Mouse (Mus musculus) kidney, adult 9 months (tissue): Measurements from ENCODE around the gene Dtnb.
"Not testable (repeated sequence)": the region's sequence is repeated elsewhere in the genome, so short reads cannot be mapped to it uniquely, and the experiment has no call there.

Experiments
- DNase-seq: peaks from one replicate; pipeline ENCODE4 v3.0.0; 2022

Dtnb gene

DNA sequence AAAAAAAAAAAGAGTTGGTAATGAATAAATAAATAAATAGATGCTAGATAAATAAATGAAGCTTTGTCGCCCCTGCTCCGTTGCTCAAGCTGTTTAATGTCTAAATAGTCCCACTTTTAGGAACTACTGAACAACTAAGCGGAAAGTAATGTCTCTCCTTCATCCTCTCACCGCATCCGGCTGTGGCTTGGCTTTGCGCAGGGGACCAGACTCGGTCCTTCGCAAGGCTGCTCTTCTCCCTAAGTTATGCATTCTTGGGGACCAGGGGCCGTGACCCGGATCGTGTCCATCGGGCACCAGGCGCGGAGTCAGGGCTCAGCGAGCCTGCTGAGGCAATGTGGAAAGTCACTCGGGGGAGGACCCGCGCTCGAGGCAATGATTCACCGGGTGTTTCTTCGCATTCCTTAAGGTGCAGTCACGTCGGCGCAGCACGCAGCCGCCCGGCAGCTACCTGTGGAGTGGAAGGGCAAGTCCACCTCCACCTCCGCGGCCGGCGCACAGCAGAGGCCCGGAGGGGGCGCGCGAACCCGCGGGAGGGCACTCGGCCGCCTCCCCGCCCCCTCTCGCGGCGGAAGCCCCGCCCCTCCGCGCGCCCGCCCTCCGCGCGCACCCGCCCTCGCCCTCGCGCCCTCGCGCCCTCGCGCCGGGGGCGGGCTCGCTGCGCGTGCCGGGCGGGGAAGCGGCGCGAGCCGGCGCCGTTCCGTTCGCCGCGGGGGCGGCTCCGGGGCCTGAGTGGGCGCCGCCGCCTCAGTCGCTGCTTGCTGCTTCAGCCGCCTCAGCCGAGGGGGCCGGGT, at the start of gene Dtnb:
Gene Dtnb, plus strand, starts transcription at position 595 of the 794 bp plus-strand sequence.
- DNase-seq: peak; percentile 80

DNA sequence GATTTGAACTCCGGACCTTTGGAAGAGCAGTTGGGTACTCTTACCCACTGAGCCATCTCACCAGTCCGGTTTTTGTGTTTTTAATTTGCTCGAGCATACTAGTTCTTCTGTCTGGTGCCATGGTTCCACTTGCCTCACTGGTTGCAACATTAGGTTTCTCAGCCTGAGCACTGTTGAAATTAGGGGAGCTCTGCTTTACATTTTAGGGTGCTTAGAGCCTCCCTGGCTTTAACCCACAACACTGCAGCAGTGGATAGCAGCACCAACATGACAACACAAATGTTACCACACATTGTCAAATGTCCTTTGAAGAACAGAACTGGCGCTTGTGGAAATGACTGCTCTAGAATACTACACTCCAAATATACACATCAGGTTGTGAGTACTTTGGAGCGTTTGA, 46.6 kb upstream of the Dtnb start:
- DNase-seq: no peak

DNA sequence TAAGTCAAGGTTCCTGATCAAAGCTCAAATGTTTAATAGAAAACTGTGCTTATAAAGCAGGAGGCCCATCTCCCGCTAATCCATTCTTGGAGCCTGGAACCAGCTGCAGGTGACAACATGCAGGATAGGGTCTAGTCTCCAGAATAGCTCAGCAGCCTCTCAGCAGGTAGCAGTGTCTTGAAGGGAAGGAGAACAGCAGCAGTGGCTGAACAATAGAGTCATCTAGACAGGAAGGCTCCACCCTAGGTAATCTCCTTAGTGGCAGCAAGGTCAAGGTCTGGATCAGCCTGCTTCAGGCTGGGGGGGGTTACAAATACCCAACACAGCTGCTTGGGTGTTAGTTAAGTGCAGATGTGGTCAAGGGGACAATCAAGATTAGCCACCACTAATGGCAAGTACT, 36.7 kb upstream of the Dtnb start:
- DNase-seq: not testable (repeated sequence)

DNA sequence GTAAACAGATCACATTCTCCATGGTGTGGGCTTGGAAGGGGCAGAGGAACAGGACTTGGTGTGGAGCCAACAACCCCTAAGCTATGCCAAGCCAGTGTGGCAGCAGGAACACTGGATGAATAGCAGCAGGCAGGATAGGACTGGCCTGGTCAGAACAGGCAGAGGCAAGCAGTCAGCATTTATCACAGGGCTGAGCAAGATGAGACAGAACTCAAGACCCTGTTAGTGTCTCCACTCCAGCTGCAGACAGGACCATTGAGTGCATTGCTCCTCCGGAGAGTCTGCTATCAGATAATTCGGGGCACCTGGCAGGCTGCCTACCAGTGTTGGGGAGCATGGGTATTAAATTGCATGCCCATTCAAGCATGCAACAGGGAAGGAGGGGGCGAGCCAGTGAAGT, 34.6 kb upstream of the Dtnb start:
- peak; percentile 28 for DNase-seq

DNA sequence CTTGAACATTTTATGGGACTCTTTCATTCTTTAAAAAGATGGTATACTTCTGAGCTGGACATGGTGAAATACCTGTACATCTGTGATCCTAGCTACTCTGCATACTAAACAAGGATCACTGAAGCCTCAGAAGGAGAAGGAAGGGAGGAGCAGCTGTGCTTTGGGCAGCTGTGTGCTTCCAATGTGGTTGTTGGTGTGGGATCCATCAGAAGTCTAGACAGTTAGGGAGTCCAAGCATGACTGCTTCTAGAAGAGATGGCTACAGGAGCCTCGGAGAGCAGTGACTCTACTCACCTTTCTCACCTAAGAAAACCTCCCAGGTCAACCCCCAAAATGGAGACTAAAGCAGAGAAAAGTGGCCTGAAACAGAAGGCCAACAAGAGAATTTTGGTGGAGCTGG, 34.1 kb upstream of the Dtnb start:
- DNase-seq: no peak

DNA sequence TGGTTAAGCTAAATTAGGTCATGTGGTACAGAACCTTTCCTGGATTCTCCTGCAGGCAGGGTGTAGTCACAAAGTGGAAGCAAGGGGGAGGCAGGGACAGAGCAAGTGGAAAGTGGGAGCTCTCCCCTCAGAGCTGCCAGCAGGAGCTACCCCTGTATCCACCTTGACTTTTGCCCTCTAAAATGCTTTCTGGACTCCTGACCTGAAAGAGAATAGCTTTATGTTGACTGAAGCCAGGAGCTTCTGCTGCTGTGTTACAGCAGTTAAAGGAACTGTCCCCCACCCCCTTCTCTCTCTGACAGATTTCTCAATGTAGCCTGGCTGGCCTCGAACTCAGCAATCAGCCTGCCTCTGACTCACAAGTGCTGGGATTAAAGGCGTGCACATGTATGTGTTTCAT, 32.6 kb upstream of the Dtnb start:
- no peak for DNase-seq

DNA sequence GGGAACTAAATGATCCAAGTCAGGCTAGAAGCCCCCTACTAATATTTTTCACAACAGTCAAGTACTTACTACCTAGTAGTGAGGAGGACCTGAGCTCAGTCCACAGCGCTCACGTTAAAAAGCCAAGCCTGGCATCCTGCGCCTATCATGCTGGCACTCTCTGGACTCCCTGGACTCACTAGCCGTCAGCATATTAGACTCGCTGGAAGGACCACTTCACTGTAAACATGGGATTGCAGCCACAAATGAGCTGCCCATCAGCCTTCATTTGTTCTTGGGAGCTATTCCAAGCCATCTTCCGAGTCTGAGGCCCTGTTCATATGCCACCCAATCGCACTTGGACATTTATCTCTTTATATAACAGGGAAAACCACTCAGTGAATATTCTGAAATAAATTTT, 31.3 kb upstream of the Dtnb start:
- DNase-seq: no peak

DNA sequence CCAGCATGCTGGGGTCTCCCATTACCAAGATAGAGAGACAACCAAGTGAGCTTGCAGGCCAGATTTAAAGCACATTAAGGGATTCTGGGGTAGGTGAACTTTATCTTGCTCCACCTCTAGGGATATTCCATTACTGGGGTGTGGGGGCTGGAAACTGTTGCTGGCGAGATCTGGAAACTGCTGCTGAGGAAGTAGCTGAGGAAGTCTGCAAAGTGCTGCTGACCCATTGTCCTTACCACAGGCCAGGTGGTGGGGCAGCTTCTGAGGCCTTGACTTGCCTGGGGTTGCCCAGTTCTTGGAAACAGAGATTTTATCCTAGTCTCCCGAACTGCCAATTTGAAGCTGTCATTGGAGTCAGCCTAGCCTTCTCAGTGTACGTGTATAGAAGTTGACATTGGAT, 26.7 kb upstream of the Dtnb start:
- DNase-seq: no peak

DNA sequence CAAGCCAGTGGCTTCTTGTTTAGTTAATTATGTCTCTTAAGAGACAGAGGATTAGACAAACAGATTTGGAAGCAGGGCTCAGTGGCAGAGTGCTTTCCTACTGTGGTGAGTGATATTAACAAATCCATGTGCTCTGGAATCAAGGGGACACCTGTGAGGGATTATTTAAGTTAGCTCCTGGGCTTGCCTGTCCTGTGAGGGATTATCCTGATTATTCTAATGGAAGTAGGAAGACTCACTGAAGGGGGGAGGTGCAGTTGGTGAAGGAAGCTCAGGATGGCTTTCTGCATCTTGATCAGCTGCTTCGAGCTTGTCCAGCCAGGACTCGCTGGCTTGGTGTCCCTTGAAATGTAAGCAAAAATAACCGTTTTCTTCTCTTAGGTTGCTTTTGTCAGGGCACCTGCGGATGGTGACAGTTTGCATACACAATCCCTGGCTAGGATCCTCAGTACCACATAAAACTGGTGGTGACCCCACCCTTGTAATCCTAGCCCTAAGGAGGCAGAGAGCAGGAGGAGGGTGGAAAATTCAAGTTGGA, 26.0 kb upstream of the Dtnb start:
- DNase-seq: no peak

DNA sequence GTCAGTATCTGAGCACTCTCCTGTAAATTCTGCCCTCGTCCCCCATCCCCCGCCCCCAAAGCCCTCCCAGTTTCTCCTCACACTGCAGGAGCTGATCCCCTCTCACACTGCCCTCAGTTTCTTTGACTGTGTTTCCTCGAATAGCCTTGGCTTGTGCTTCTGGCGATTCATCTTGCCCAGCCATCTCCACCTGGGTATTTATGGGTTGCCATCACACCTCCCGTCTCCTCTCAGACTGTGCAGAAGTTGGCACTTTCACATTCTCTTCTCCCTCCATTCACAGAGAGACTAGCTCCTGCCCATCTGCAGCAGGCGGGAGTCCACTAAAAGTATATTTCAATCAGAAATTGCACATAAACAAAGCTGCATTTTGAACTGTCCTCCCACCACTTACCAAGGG, 25.4 kb upstream of the Dtnb start:
- no peak for DNase-seq

DNA sequence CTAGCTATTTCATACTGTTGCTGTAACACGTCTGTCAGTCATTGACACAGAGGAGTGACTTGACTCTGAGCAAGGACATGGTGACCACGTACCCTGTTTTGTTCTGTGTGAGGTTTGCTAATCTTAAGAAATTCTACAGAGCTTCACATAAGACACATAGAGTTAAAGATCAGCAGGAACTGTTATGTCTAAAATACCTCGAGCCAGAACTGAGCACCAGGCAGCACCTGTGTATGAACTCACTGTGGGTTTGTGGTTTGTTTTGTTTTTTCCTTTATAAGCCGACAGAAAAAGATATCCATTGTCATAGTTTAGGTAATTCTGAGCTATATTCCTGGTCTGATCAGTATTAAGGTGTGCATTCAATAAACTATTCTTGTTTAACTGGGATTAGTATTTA, 24.7 kb upstream of the Dtnb start:
- DNase-seq: no peak

DNA sequence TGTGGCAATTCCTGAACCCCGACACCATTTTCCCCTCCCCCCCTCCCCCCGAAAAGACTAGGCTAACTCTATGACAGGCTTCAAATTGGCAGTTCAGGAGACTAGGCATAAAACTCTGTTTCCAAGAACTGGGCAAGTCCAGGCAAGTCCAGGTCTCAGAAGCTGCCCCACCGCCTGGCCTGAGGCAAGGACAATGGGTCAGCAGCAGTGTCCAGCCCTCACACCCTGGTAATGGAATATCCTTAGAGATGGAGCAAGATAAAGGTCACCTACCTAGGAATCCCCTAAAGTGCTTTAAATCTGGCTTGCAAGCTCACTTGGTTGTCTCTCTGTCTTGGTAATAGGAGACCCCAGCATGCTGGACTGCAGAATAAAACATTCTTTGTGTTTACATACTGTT, 24.3 kb upstream of the Dtnb start:
- DNase-seq: no peak

DNA sequence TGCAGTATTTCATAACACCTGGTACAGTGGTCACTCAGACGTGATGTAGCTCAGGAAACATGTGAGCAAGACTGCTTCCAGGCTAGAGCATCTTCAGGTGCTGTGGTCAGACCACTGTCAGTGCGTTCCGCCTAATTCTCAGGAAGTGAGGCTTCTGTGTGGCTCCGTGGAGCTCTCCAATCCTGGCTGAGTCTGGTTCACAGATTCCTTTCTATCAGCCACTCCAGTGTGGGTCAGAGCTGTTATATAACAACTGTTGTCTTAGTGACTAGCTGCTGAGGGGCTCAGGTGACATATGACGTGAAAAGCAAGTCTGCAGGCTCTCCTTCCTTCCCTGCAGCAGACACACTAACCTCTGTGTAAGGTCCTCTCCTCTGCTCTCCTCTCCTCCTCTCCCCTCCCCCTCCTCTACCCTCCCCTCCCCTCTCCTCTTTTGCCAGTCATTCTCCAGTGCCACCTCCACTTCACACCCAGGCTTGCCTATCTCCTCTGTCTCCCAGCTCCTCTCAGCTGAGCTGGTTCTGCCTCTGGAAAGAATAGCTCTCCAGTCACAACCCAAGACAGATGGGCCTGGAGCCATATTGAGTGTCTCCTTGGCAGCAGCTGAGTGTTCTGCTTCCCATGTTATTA, 23.5 kb upstream of the Dtnb start:
- no peak for DNase-seq

DNA sequence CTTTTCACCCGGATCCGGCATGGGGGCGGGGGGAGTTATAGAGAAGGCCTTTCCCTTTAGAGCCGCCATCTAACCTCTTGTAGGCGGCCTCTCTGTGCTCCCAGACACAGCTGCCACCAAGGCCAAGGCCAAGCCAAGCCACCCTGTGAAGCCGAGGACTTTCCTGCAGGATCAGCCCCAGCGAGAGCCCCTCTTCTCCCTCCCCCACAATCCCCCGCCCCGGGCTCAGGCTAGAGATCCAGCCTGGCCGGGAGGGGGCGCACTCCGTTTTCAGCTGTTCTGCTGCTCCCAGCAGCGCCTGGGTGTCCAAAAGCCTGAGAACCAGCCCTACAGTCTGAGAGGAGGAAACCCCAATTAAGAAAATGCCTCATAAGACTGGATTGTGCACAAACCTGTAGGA, 21.9 kb upstream of the Dtnb start:
- DNase-seq: no peak

DNA sequence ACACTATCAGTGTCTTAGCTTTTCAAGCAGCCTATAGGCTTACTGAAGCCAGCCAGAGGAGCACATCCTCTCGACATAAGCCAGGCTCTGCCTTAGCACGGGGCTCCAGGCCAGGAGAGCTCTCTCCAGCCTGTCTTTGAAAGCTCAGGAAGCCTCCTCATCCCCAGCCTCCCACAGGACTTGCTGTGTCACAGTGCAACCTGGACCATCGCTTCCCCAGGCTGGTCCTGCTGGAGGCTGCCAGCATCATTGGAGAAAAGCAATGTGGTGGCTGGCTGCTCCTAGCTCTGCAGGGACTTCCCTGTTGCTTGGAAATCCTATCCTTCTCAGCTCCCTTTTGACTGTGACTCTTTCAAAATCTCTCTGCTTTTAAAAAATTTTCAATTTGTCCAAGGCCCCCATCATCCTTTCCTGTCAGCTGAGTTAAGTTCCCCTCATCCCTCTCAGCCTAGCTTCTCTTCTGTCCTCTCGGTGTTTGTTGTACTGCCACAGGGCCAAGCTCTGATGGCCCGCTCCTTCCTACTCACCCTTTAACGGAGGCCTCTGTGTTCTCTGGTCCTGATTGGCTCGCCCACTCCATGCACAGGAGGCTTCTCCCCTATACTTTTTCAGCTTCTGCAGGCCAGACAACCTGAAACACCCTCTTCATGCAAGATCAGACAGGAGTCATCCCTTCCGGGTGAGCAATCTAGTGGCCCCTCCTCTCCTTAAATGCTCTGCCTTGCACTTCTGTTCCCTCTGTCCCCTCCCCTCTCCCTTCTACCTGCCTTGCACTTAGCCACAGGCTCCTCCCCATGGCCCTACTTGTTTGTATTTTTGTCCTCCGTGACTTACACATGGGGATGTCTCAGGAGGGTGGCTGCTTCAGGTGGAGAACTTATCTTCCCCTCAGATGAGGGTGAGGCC, 14.5 kb upstream of the Dtnb start:
- DNase-seq: no peak

DNA sequence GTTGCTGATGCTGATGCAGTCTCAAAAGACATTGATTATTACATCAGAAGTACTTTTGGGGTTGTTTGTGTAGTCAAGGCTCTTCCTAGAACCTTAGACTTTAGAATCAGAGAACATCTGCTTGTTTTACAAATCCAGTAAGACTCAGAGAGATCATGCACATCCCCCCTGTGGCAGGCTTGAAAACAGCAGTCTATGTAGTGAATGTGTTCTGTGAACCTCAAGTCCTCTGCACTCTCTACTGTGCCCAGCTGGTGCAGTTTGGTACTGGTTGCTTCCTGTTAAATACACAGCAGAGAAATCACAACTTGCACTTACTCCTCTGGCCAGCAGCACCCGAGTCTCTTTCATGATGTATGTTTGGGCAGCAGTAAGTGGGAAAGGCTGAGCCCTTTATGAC, 11.6 kb upstream of the Dtnb start:
- peak; percentile 80 for DNase-seq

DNA sequence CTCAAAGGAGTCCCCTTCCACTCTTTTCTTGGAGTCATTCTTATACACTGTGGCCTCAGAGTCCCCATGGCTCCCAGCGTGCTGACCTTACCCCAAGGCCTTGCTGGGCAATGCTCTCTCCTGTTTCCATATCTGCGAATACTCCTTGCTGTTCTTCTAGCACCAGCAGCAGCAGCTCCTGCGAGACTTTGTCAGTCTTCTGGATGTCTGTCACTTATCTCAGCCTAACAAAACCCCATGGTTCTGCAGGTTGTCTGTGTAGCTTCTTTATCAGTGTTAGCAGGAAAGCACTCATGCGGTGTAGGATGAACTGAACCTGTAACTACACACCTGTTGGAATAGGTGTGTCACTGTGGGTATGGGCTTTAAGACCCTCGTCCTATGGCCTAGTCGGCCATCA, 11.1 kb upstream of the Dtnb start:
- no peak for DNase-seq

DNA sequence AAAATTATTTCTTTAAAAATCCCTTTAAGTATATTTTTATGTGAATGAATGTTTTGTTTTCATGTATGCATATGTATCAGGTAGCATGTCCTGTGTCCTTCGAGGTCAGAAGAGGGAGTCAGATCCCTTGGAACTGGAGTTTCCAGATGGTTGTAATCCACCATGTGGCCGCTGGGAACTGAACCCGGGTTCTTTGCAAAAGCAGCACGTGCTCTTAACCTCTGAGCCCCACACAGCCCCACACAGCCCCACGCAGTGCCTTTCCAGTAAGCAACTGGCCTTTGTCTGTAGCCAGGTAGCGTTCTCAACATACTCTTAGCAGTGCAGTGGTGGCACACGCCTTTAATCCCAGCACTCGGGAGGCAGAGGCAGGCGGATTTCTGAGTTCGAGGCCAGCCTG, 9.4 kb upstream of the Dtnb start:
- no peak for DNase-seq

DNA sequence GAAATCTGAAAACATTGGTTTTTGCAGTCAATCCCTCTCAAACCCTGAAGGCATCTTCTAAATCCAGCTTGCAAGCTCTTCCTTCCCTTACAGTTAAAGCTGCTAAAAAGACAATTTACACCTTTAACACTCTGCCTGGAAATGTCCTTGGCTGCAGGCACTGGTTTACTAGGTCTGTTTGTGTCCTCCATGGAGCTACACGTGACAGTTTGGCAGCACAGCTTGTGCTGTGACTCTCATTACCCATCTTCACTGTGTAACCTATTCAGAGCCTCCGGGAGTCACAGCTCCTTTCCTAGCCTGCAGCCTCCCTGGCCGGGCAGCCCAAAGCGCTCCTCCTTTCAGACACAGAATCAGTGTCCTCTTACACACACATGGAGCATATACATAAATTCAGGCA, 8.5 kb upstream of the Dtnb start:
- DNase-seq: peak; percentile 61

DNA sequence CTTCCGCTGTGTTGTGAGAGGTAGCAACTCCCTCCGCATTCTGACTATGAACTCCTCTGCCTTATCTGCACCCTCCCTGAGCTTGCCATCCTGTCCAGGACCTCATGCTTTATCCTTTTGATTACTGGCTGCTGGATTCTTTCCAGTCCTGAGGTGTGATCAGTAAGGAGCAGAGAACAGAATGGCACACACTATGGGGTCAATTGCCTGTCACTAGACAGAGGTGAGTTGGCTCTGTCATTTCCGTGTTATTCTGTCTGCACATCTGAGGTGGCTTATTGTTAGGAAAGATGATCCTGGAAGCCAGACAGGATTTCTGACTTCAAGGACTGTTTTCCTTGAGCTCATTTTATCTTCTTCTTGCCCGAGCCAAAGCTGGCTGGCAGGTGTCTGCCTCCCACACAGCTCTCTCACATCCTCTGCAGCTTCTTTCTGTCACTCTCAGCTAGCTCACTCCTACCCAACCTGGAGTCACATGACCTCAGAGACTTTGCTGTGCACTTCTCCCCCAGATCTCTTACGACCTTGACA, 3.7 kb upstream of the Dtnb start:
- DNase-seq: no peak

DNA sequence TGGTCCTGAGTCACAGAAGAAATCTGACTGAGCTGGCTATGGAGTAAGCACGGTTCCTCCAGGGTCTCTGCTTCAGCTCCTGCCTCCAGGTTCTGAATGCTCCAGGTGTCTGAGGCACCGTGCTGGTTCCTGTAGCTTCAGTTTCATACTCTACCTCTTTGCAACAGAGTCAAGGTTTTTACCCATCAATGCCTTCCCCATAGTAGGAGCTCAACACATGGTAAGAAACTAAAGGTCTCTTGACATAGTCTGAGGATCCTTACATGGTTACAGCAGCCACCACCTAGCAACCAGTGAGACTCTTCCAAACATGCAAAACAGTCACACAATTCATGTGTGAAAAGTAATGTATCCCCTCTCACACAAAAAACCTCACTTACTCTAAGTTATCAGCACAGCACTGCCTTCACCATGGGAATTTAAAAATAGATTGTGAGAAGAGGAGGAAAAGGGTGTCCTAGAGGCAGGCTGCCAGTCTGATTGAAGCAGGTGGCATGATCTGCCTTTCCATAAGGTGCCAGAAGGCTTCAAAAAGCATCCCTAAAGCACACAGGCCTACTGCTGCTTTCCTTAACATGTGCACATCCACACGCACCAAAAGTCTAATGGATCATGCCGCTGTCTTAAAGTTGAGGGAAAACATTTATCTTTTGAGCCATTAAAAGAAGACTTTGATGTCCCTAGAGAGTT, 1.3 kb upstream of the Dtnb start:
- no peak for DNase-seq

DNA sequence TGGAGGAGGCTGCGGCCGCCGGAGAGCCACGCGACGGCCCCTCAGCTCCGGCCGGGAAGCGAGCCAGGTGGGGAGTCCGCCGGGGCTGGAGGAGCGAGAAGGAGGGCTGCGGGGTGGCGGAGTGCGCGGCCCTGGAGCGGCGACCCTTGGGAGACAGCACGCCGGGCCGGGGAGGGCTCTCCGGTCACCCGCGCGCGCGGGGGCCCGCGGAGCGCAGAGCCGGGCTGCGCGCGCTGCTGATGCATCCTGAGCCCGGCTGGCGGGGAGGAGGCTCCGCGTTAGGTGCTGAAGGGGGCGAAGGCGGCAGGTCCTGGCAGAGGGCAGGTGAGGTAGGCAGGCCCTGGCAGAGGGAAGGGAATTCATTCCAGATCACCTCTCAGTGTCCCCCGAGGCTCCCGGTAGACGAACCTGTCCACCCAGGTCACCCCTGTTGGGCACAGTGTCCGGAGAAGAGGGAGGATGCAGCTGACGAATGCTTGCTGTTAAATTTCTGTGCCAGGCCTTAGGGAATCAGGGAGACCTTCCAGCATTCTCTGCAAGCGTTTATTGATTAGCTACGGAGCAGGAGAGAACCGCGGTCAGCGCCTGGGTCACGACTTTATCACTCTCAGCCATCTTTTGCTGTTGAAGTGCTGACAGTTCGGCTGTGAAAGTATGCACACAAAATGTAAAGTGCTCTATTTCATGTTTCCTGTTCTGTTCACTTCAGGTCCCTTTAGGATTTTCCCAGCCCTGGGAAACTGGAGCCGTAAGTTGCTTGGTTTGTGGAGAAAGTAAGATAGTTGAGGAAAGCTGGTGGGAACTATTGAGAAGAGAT, 608 bp downstream of the Dtnb start:
- DNase-seq: peak; percentile 71
